Comparison of ENCODE assay signal across 7 mouse cellular contexts in genomic region chr11:49711981-49712554, GRCm38 (mm10). TPM values are rescaled to one million over a fixed set of nuclear protein-coding genes. Genes with fewer than 3 reads are reported as not detected.
A peak's percentile ranks its signal among the peaks of the same experiment; 100 is the strongest.
DNase-seq lines count a peak whose midpoint lies in the region; ATAC-seq lines count a peak whose summit lies in the region.

No protein-coding gene starts in this region.

- H3K9ac ChIP-seq in heart, embryonic 11.5 days (ENCODE audit: low read depth, low read length): peak overlapping the region; percentile 99
- peak overlapping the region; percentile 99 for H3K9ac ChIP-seq in stomach, embryonic 14.5 days (replicated peaks; ENCODE audit: low read depth, low read length)

- H3K4me3 ChIP-seq in heart, embryonic 11.5 days (ENCODE audit: low read depth, low read length): peak overlapping the region; percentile 69
- H3K4me3 ChIP-seq in megakaryocyte, embryonic 14.5 days (replicated peaks): peak overlapping the region; percentile 99
- H3K4me3 ChIP-seq in stomach, embryonic 14.5 days (ENCODE audit: low read depth, low read length): peak overlapping the region; percentile 96

- peak overlapping the region; percentile 76 for H3K4me2 ChIP-seq in heart, embryonic 11.5 days
- peak overlapping the region; percentile 65 for H3K4me2 ChIP-seq in stomach, embryonic 14.5 days (replicated peaks; ENCODE audit: low read depth, low read length)

- WGBS in heart, embryonic 11.5 days (ENCODE audit: insufficient replicate concordance): 1% methylated on average over 59 of the region's 70 CpGs
- WGBS in stomach, embryonic 14.5 days: under 1% methylated on average over 59 of the region's 70 CpGs

- no peaks in the 10 kb centered on the region for H3K27me3 ChIP-seq in heart, embryonic 11.5 days (ENCODE audit: control insufficient read depth, insufficient read depth, low read length)
- no peaks in the 10 kb centered on the region for H3K27me3 ChIP-seq in megakaryocyte, embryonic 14.5 days (replicated peaks)
- no peaks in the 10 kb centered on the region for H3K27me3 ChIP-seq in stomach, embryonic 14.5 days (ENCODE audit: control insufficient read depth, insufficient read depth, low read length)

- H3K27ac ChIP-seq in heart, embryonic 11.5 days (ENCODE audit: low read depth, low read length): peak overlapping the region; percentile 97
- H3K27ac ChIP-seq in stomach, embryonic 14.5 days (ENCODE audit: low read length): peak overlapping the region; percentile 93

- DNase-seq in A20 (ENCODE audit: low read depth, low spot score): peak; percentile 60
- DNase-seq in CD8-positive naive resting alpha-beta T cell, adult 2 months (ENCODE audit: low read depth in 2 of 2, low spot score in 2 of 2): peak; percentile 53 to 61
- DNase-seq in cerebellum, postnatal 36 days: peak; percentile 14 to 21
- peak; percentile 12 to 62 for DNase-seq in kidney, postnatal 25 days

- ATAC-seq in heart, embryonic 11.5 days (replicated peaks; ENCODE audit: insufficient number of reproducible peaks, low FRiP score, low TSS enrichment): peak; percentile 43
- peak; percentile 53 for ATAC-seq in stomach, embryonic 14.5 days (ENCODE audit: insufficient number of reproducible peaks, insufficient read depth, low FRiP score, low read depth)

- H3K36me3 ChIP-seq in heart, embryonic 11.5 days (ENCODE audit: control insufficient read depth, insufficient read depth, low read length): no peaks in the 10 kb centered on the region
- H3K36me3 ChIP-seq in megakaryocyte, embryonic 14.5 days (replicated peaks; ENCODE audit: low read length): peaks cover 19% of the 10 kb centered on the region
- no peaks in the 10 kb centered on the region for H3K36me3 ChIP-seq in stomach, embryonic 14.5 days (ENCODE audit: control insufficient read depth, insufficient read depth, low read length)

- H3K4me1 ChIP-seq in heart, embryonic 11.5 days (ENCODE audit: control insufficient read depth, insufficient read depth, low read length): peaks cover 17% of the 10 kb centered on the region
- H3K4me1 ChIP-seq in megakaryocyte, embryonic 14.5 days: peaks cover 50% of the 10 kb centered on the region
- peaks cover 25% of the 10 kb centered on the region; the same call in 1 of the 2 replicates for H3K4me1 ChIP-seq in stomach, embryonic 14.5 days (ENCODE audit: control insufficient read depth, insufficient read depth, low read length)

- no peaks in the 10 kb centered on the region for H3K9me3 ChIP-seq in heart, embryonic 11.5 days (replicated peaks; ENCODE audit: control insufficient read depth, low read length)
- no peaks in the 10 kb centered on the region for H3K9me3 ChIP-seq in megakaryocyte, embryonic 14.5 days
- H3K9me3 ChIP-seq in stomach, embryonic 14.5 days (ENCODE audit: control insufficient read depth, low read depth, low read length): no peaks in the 10 kb centered on the region

RNA-seq across cellular contexts. Expression of gene Cnot6, which starts 0.5 kb away (rescaled TPM):
- polyA plus RNA-seq in heart, embryonic 11.5 days (2014; fragmentation: Nextera tagmentation; extraction: Ambion mirVana): 35.5 and 38.7 TPM in 2 replicates
- 2.2 and 3.4 TPM in 2 replicates for polyA plus RNA-seq in megakaryocyte, embryonic 14.5 days (2012; ENCODE audit: insufficient read depth, low replicate concordance)
- 59.8 and 62.6 TPM in 2 replicates for polyA plus RNA-seq in stomach, embryonic 14.5 days (2014; fragmentation: Nextera tagmentation; extraction: Ambion mirVana)

RNA-seq across cellular contexts. Expression of gene Scgb3a1, which starts 48.7 kb away (rescaled TPM):
- 0.86 and 1.1 TPM in 2 replicates for polyA plus RNA-seq in heart, embryonic 11.5 days (2014; fragmentation: Nextera tagmentation; extraction: Ambion mirVana)
- not detected in 2 replicates for polyA plus RNA-seq in megakaryocyte, embryonic 14.5 days (2012; ENCODE audit: insufficient read depth, low replicate concordance)
- polyA plus RNA-seq in stomach, embryonic 14.5 days (2014; fragmentation: Nextera tagmentation; extraction: Ambion mirVana): not detected in 2 replicates

Comparison
In these comparisons a context has a peak if more than half of its experiments do, and no peak if none do; other contexts are left out.
1. Peak in every context shown above with its lines: DNase-seq, ATAC-seq, H3K4me3 ChIP-seq and H3K27ac ChIP-seq.